Mouse (Mus musculus) lung, adult 2 months (tissue): ENCODE measurements around the gene Hoxa10. TPM values are rescaled to one million over a fixed set of nuclear protein-coding genes. Genes with fewer than 3 reads are reported as not detected.

ENCODE experiments used
- DNase-seq: peaks from one replicate; pipeline ENCODE4 v3.0.0; 2022
- H3K4me1 ChIP-seq: fragments of 200-500 bp; 2 replicates; pipeline ENCODE4 v1.6.1; 2011; ENCODE audit warnings: low read length; ENCODE audit not compliant: control insufficient read depth, insufficient read depth
- H3K4me3 ChIP-seq: fragments of 200-500 bp; replicated peaks from 2 replicates; pipeline ENCODE3; 2011; ENCODE audit warnings: low read depth, mild to moderate bottlenecking, control low read depth, low read length; ENCODE audit errors: extremely low read depth
- CTCF ChIP-seq: fragments of 200-500 bp; IDR thresholded peaks from 2 replicates; pipeline ENCODE4 v1.5.1; 2011; ENCODE audit warnings: mild to moderate bottlenecking, low read length, control low read depth; ENCODE audit not compliant: insufficient read depth
- POLR2A ChIP-seq: fragments of 200-500 bp; IDR thresholded peaks from 2 replicates; pipeline ENCODE4 v1.6.1; 2011; ENCODE audit warnings: low read depth, mild to moderate bottlenecking, control low read depth, low read length, borderline replicate concordance; ENCODE audit errors: extremely low read depth
- WGBS: fragments of 180-500 bp; shearing (Covaris S2); methylation state at CpG from one replicate; pipeline ENCODE4 v1.1.7; 2018; 5-methylcytosine and 5-hydroxymethylcytosine counted together
- polyA plus RNA-seq: library from polyadenylated mRNA; depleted of rRNA; stranded (reverse); fragments of >200 nt; gene quantifications from 2 replicates; pipeline ENCODE4 v1.2.3, GENCODE M21; 2012

The Hoxa10 gene
- polyA plus RNA-seq, 1 experiment, result not detected

- 5% methylated on average over 30 of the region's 30 CpGs for WGBS
- H3K4me3 ChIP-seq, result no peak overlapping the region
These were observed 847 bp downstream of the Hoxa10 start for GRCm38 (mm10) chr6:52239625-52240388.

GRCm38 (mm10) chr6:52238976-52239375, 1.7 kb downstream of the Hoxa10 start:
- DNase-seq, result no peak

More at GRCm38 (mm10) chr6:52239625-52240388, 847 bp downstream of the Hoxa10 start:
- DNase-seq, result no peak
- no peak for TF ChIP-seq CTCF
- no peak for TF ChIP-seq POLR2A
- H3K4me1 ChIP-seq, result no peaks in the 10 kb centered on the region

GRCm38 (mm10) chr6:52238155-52238545, 2.5 kb downstream of the Hoxa10 start:
- 12% methylated on average over 7 of the region's 7 CpGs for WGBS
- Histone ChIP-seq H3K4me1 (no peaks in the 10 kb centered on the region), H3K4me3 (no peak overlapping the region)
- TF ChIP-seq POLR2A, result no peak
- TF ChIP-seq CTCF, result no peak
- no peak for DNase-seq

More at GRCm38 (mm10) chr6:52238976-52239375, 1.7 kb downstream of the Hoxa10 start:
- no peak overlapping the region for H3K4me3 ChIP-seq
- WGBS, result 16% methylated on average over 7 of the region's 7 CpGs
- TF ChIP-seq POLR2A (no peak), CTCF (no peak)
- H3K4me1 ChIP-seq, result no peaks in the 10 kb centered on the region

- no peak for TF ChIP-seq CTCF
- no peak for TF ChIP-seq POLR2A
- Histone ChIP-seq H3K4me3 (no peak overlapping the region), H3K4me1 (no peaks in the 10 kb centered on the region)
- DNase-seq, result no peak
- WGBS, result 28% methylated on average over 10 of the region's 10 CpGs
These were observed 3.1 kb downstream of the Hoxa10 start for GRCm38 (mm10) chr6:52237346-52238154.

- Histone ChIP-seq H3K4me1 (no peaks in the 10 kb centered on the region), H3K4me3 (no peak overlapping the region)
- no peak for TF ChIP-seq POLR2A
- TF ChIP-seq CTCF, result no peak
- WGBS, result 32% methylated on average over 3 of the region's 3 CpGs
- DNase-seq, result no peak
These were observed 3.8 kb downstream of the Hoxa10 start for GRCm38 (mm10) chr6:52236806-52237205.

- no peaks in the 10 kb centered on the region for H3K4me1 ChIP-seq
- no peak for DNase-seq
- no peak overlapping the region for H3K4me3 ChIP-seq
- WGBS, result 38% methylated on average over 6 of the region's 6 CpGs
- TF ChIP-seq CTCF, result no peak
- no peak for TF ChIP-seq POLR2A
These were observed 4.8 kb downstream of the Hoxa10 start for GRCm38 (mm10) chr6:52235866-52236265.

- H3K4me1 ChIP-seq, result no peaks in the 10 kb centered on the region
- H3K4me3 ChIP-seq, result no peak overlapping the region
- DNase-seq, result no peak
- WGBS, result 35% methylated on average over 9 of the region's 9 CpGs
- no peak for TF ChIP-seq CTCF
- no peak for TF ChIP-seq POLR2A
These were observed 5.4 kb downstream of the Hoxa10 start for GRCm38 (mm10) chr6:52235267-52235666.

GRCm38 (mm10) chr6:52234428-52235140, 6.1 kb downstream of the Hoxa10 start:
- no peak for TF ChIP-seq POLR2A
- TF ChIP-seq CTCF, result no peak
- 2% methylated on average over 65 of the region's 68 CpGs for WGBS
- Histone ChIP-seq H3K4me3 (no peak overlapping the region), H3K4me1 (no peaks in the 10 kb centered on the region)
- no peak for DNase-seq

- WGBS, result 3% methylated on average over 70 of the region's 70 CpGs
- H3K4me1 ChIP-seq, result no peaks in the 10 kb centered on the region
- DNase-seq, result no peak
- TF ChIP-seq CTCF (no peak), POLR2A (no peak)
- H3K4me3 ChIP-seq, result no peak overlapping the region
These were observed 6.9 kb downstream of the Hoxa10 start for GRCm38 (mm10) chr6:52233546-52234427.
